Mouse (Mus musculus): ENCODE results near the gene Wdr31.

DNA sequence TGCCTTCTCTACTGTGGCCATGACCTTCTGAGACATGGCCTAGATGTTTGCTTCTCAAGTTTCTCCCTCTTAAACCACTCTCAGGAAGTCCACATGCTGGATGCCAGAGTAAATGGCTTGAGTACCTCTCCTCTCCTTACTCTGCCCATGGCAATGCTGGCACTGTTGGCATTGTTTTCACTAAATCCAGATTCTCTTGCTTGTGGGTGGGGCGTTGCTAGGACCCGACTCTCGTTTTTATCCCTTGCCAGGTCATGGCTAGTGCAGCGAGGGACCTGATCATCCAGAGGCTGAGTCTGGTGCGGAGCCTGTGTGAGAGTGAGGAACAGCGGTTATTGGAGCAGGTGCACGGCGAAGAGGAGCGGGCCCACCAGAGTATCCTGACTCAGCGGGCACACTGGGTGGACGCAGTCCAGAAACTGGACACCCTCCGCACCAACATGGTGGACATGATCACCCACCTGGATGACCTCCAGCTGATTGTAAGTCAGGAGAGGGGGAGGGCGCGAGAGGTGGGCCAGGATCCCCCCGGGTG, 15.5 kb upstream of the Wdr31 start:
- TF ChIP-seq CTCF (IDR thresholded peaks at IDR 0.05; ENCODE audit: low read depth) (no peak), EP300 (IDR thresholded peaks at IDR 0.05; ENCODE audit: low read depth) (no peak)
